Mouse (Mus musculus): ENCODE measurements around the gene Adgrf3. TPM values are rescaled to one million over a fixed set of nuclear protein-coding genes. Genes with fewer than 3 reads are reported as not detected.

Gene Adgrf3
- polyA plus RNA-seq, 1 experiment from 2014 or later = not detected

DNA sequence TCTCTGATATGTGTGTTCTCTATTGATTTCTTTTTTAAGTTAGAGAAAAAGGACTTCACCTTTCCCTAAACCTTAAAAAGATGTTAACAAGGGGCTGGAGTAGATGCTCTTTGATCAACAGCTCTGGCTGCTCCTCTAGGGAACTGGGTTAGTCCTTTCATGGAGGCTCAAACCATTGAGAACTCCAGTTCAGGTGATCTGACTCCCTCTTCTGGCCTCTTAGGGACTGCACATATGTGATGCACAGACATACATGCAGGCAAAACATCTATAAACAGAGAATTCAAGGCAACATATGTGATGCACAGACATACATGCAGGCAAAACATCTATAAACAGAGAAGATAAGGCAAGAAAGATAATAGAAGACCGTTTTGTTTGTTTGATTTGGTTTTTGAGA lies 13.1 kb downstream of the Adgrf3 start:
- DNase-seq (ENCODE audit: low spot score) = no peak

DNA sequence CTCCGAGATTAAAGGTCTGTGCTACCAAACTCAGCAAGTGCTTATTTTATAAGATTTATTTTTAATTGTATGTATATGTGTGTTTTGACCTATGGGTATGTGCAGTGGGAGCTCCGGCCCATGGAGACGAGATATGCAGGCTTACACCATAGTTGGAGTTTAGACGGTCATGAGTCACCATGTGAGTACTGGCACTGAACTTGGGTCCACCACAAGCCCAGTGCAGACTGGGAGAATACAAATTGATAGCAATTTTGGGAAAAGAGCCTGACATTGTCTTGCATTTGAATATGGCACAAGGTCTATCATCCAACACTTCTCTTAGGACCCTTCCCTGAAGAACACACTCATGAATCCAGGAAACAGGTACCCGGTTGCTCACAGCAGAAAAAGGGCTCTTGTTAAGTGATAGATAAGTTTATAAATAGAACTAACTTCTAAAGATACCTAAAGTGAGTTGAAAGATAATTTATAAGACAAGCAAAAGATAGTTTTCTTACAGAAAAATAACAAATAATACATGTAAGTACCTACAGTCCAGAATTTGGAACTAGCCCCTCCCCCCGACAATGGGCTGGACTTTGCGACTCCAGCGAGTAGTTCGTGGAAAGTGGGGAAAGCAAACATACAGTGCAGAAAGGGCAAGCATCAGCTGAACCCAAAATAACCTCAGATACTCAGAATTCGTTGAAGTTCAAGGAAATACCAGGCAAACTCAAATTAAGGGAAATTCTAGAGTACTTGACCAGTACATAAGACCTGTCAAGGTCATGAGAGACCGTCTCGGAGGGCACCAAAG lies 17.6 kb downstream of the Adgrf3 start:
- no peak overlapping the region for H3K4me3 ChIP-seq
- peaks cover 43% of the 10 kb centered on the region for H3K36me3 ChIP-seq
- no peak overlapping the region for H3K27ac ChIP-seq
- no peak for DNase-seq (ENCODE audit: low spot score)
- 96% methylated on average over 12 of the region's 12 CpGs for WGBS
- H3K4me1 ChIP-seq = no peaks in the 10 kb centered on the region
- no peaks in the 10 kb centered on the region for H3K27me3 ChIP-seq (ENCODE audit: low read depth, poor library complexity, severe bottlenecking)
- no peaks in the 10 kb centered on the region for H3K9me3 ChIP-seq (replicated peaks)

More for the DNA sequence above, 13.1 kb downstream of the Adgrf3 start:
- H3K4me1 ChIP-seq = no peaks in the 10 kb centered on the region
- WGBS = 78% methylated on average over 1 of the region's 1 CpGs
- no peaks in the 10 kb centered on the region for H3K27me3 ChIP-seq (ENCODE audit: low read depth, poor library complexity, severe bottlenecking)
- H3K4me3 ChIP-seq = no peak overlapping the region
- no peaks in the 10 kb centered on the region for H3K9me3 ChIP-seq (replicated peaks)
- H3K36me3 ChIP-seq = peaks cover 12% of the 10 kb centered on the region; the same call in 1 of the 2 replicates
- H3K27ac ChIP-seq = no peak overlapping the region

DNA sequence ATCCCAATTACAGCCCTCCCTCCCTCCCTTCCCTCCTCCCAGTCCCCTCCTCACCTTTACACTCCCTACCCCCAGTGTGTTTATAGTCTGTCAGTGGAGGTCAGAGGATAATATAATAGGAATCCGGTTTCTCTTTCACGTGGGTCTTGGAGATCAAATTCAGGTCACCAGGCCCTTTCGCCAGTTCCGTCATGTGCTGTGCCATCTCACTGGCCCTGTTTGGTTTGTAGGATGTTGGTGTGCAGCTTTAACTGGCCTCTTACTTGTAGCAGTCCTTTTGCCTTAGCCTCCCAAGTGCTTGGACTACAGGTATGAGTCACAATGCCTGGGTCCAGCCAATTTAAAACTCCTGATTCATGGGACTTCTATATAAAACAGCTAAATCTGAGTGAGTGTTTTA lies 29.7 kb downstream of the Adgrf3 start:
- H3K36me3 ChIP-seq = peaks cover 69% of the 10 kb centered on the region

DNA sequence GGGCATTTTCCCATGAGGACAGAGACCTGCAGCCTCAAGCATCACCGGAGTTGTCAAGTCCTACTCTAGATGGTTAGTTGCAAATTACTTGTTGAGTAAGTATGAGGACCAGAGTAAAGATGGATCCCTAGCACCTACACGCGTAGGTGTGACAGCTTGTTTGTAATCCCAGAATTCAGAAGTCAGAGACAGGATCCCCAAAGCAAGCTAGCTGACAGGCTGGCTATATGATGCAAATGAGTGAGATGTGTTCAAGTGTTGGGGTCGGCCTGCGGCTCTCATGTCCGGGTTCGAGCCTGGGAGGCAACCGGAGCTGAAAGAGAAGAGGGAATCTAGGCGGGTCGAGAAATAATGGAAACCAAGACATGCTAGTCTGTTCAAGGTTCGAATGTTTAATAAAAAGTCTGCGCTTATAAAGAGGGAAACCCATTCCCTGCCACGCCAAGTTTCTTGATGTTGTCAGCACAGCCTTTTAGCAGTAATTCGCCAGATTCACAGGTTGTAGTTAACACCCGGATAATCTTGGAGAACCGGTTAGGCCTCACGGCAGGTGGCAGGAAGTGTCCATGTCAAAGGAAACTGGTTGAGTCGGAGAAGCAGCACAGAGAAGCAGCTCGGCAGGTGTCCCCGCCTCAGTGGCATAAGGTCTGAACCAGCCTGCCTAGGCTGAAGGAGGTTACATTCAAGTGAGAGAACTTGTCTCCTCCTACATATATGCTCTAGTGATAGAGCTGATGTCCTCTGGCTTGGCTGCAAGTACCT lies 32.4 kb downstream of the Adgrf3 start:
- no peak overlapping the region for H3K27ac ChIP-seq
- no peaks in the 10 kb centered on the region for H3K27me3 ChIP-seq (ENCODE audit: low read depth, poor library complexity, severe bottlenecking)
- DNase-seq (ENCODE audit: low spot score) = no peak
- 23% methylated on average over 20 of the region's 20 CpGs for WGBS
- H3K4me3 ChIP-seq = no peak overlapping the region
- H3K4me1 ChIP-seq = peaks cover 27% of the 10 kb centered on the region
- H3K36me3 ChIP-seq = peaks cover 66% of the 10 kb centered on the region
- H3K9me3 ChIP-seq (replicated peaks) = no peaks in the 10 kb centered on the region

More for the DNA sequence above, 29.7 kb downstream of the Adgrf3 start:
- peaks cover 27% of the 10 kb centered on the region for H3K4me1 ChIP-seq
- WGBS = 37% methylated on average over 4 of the region's 4 CpGs
- H3K27ac ChIP-seq = no peak overlapping the region
- DNase-seq (ENCODE audit: low spot score) = no peak
- no peak overlapping the region for H3K4me3 ChIP-seq
- H3K27me3 ChIP-seq (ENCODE audit: low read depth, poor library complexity, severe bottlenecking) = no peaks in the 10 kb centered on the region
- no peaks in the 10 kb centered on the region for H3K9me3 ChIP-seq (replicated peaks)

DNA sequence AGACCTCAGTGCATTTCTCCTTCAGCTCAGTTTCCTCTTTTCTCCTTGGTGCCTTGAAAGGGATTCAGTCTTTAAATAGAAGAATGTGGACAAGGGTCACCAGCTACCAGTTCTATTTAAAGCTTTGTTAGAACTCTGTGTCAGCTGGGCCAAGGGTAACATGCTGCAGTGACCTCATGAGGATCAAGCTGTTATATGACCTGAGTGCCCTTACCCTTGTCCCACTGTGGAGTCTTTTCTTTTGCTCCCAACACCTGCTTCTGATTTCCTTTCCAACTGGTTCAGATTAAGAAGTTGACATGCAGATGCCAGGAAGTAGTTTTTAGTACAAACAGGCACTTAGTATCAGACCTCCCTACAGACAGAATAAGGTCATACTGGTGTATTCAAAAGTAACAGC lies 33.4 kb downstream of the Adgrf3 start:
- Histone ChIP-seq H3K4me1 (peaks cover 27% of the 10 kb centered on the region), H3K27ac (no peak overlapping the region), H3K27me3 (ENCODE audit: low read depth, poor library complexity, severe bottlenecking) (no peaks in the 10 kb centered on the region), H3K36me3 (peaks cover 64% of the 10 kb centered on the region), H3K4me3 (no peak overlapping the region), H3K9me3 (replicated peaks) (no peaks in the 10 kb centered on the region)
- DNase-seq (ENCODE audit: low spot score) = peak; percentile 59

DNA sequence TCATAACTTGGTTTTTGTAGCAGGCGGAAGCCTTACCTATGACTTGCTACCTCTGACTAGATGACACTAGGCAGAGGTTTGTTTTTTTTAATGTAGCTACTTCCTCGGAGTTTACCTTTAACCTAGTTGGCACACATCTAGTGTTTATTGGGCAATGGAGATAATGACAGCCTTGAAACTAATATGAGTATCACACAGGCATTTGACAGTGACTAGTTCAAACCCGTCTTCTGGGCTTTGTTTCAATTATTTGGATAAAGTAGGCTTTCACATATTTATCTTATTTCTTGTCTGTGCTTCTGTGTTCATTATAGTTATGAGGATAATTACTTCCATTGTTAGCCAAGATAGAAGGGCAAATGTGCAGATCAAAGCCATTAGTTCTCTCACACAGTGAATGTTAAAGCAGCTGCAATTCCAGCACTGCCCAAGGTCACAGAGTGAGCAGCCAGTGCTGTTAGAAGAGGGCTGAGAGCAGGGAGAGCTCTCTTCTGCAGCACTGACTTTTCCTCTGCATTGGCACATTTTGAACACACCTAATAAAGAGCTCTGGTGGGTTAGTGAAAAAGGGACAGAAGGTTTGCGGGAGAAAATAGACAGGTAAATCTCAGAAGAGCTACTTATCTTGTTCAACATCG lies 35.1 kb downstream of the Adgrf3 start:
- DNase-seq (ENCODE audit: low spot score) = no peak
- H3K4me3 ChIP-seq = no peak overlapping the region
- H3K27ac ChIP-seq = no peak overlapping the region
- no peaks in the 10 kb centered on the region for H3K9me3 ChIP-seq (replicated peaks)
- no peaks in the 10 kb centered on the region for H3K27me3 ChIP-seq (ENCODE audit: low read depth, poor library complexity, severe bottlenecking)
- peaks cover 21% of the 10 kb centered on the region for H3K4me1 ChIP-seq
- H3K36me3 ChIP-seq = peaks cover 57% of the 10 kb centered on the region
- WGBS = 72% methylated on average over 5 of the region's 5 CpGs

DNA sequence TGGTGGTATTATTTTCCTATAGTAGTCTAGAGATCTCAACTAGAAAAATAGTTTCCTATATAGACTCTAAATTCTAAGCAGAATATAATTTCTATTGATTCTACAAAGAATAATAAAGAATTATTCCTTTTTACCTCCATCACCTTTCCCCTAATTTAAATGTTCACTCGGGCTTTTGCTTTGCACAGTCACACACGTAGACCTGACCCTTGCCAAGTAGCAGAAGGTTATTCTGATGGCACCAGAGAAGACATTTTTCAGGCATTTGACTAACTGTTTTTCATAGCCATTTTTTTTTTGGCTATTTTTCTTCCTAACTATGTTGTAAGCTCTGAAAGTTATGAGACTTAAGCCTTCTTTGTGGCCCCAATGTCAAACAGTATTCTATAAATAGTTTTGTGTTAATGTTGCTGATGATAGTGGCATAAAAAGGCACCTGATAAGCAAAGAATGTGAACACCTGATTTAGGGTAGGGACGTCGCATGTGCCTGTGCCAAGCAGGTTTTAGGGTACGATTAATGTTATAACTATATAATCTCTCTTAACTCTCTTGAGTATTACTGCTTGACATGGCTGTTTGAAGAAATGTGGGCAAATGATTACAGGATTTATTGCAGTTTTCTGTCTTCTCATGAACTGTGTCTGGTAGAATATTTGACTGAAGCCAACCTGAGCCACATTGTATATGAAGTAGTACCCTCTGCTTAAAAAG lies 40.1 kb downstream of the Adgrf3 start:
- H3K4me3 ChIP-seq = no peak overlapping the region
- 93% methylated on average over 5 of the region's 5 CpGs for WGBS
- H3K27me3 ChIP-seq (ENCODE audit: low read depth, poor library complexity, severe bottlenecking) = no peaks in the 10 kb centered on the region
- no peaks in the 10 kb centered on the region for H3K9me3 ChIP-seq (replicated peaks)
- H3K36me3 ChIP-seq = peaks cover 46% of the 10 kb centered on the region
- DNase-seq (ENCODE audit: low spot score) = no peak
- no peak overlapping the region for H3K27ac ChIP-seq
- no peaks in the 10 kb centered on the region for H3K4me1 ChIP-seq

DNA sequence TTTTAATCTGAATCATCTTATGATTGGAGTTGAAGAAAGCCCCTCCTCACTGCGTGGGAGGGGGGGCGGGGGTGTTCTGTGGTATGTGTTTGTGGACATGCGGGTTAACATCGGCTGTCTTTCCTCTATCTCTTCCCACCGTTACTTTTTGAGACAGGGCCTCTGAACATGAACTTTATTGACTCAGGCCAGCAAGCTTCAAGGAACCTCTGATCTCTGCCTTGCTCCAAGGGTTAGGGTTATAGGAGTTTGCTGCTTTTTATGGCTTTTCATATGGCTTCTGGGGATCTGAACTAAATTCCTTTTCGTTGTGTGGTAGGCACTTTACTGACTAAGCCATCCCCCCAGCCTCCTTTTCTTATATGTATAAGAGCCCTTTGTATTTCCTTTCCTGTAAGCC lies 43.2 kb downstream of the Adgrf3 start:
- H3K27ac ChIP-seq = no peak overlapping the region
- H3K36me3 ChIP-seq = peaks cover 20% of the 10 kb centered on the region
- no peaks in the 10 kb centered on the region for H3K4me1 ChIP-seq
- H3K4me3 ChIP-seq = no peak overlapping the region
- no peak for DNase-seq (ENCODE audit: low spot score)
- no peaks in the 10 kb centered on the region for H3K9me3 ChIP-seq (replicated peaks)
- WGBS = 85% methylated on average over 6 of the region's 6 CpGs
- no peaks in the 10 kb centered on the region for H3K27me3 ChIP-seq (ENCODE audit: low read depth, poor library complexity, severe bottlenecking)

DNA sequence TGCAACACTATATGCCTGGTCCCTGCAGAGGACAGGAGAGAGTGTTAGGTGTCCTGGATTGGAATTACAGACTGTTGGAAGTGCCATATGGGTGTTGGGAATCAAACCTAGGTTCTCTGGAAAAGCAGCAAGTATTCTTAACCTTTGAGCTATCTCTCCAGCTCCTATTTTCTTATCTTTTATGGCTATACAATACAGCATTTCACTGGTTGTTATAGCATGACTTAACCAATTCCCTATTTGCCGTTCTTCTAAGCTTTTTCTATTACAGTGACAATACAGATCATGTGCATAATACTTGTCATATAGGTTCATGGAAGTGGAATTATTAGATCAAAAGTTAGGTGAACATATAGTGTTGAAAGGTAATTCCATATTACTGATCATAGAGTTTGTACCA lies 43.7 kb downstream of the Adgrf3 start:
- WGBS = 93% methylated on average over 1 of the region's 1 CpGs
- H3K4me3 ChIP-seq = no peak overlapping the region
- H3K4me1 ChIP-seq = no peaks in the 10 kb centered on the region

DNA sequence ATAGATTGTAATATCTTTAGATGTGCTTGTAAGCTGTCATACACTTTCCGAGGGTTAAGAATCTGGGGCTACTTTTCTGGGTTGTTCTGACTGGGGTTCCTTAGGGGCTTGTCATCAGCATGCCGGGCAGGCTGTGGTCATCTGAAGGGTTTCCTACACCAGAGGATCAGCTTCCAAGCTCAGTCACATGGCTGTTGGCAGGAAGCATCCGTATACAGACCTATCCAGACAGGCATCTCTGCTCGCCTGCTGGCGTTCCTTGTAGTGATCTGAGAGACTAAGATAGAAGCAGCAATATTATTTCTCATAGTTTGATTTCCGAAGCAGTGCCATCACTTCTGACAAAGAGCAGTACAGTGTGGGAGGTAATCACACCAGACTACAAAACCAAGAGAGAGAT lies 45.9 kb downstream of the Adgrf3 start:
- 93% methylated on average over 6 of the region's 6 CpGs for WGBS
- Histone ChIP-seq H3K4me1 (peaks cover 10% of the 10 kb centered on the region), H3K27me3 (ENCODE audit: low read depth, poor library complexity, severe bottlenecking) (no peaks in the 10 kb centered on the region), H3K9me3 (replicated peaks) (no peaks in the 10 kb centered on the region), H3K36me3 (0 out of 2 replicates have a peak, but pooled peaks cover 5% of the 10 kb centered on the region), H3K27ac (no peak overlapping the region), H3K4me3 (no peak overlapping the region)
- no peak for DNase-seq (ENCODE audit: low spot score)

More for the DNA sequence above, 43.7 kb downstream of the Adgrf3 start:
- Histone ChIP-seq H3K36me3 (peaks cover 15% of the 10 kb centered on the region), H3K9me3 (replicated peaks) (no peaks in the 10 kb centered on the region), H3K27me3 (ENCODE audit: low read depth, poor library complexity, severe bottlenecking) (no peaks in the 10 kb centered on the region), H3K27ac (no peak overlapping the region)
- no peak for DNase-seq (ENCODE audit: low spot score)

DNA sequence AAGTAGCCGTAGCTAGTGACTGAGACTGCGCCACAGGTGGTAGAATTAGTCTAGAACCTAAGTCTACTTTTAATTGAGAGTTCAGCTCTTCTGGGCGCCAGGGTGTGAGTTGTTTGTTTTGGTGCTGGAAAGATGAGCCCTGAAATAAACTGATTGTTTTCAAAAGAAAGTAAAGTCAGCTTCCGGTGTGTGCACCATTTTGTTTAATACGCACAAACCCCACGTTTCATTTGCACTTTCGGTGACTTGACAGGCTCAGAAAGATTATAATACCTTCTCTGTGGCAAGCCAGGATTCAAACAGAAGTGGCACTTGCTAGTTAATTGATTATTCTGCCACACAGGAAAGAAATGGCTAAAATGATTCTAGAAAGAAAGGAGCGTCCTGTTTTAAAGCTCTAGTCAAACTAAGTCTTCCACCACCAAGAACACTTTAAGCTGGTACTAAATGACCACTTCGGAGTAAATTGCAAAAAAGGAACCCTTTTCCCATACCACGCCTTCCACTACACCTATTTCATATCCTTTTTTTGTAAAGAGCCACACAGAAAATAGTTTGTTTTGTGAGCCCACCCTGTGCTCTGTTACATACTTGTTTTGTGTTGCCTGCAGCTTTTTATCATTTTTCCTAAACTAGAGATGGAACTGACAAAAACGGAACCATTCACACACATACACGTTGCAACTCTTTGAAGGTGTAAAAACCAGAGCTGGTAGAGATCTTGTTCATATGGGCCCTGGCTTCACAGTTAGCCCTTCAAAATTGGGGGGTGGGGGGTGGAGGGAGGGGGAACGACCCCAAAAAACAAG lies 49.5 kb downstream of the Adgrf3 start:
- Histone ChIP-seq H3K27me3 (ENCODE audit: low read depth, poor library complexity, severe bottlenecking) (no peaks in the 10 kb centered on the region), H3K36me3 (no peaks in the 10 kb centered on the region), H3K4me1 (peaks cover 18% of the 10 kb centered on the region), H3K9me3 (replicated peaks) (no peaks in the 10 kb centered on the region), H3K27ac (peak overlapping the region; percentile 99), H3K4me3 (peak overlapping the region; percentile 92)
- WGBS = 40% methylated on average over 13 of the region's 13 CpGs
- no peak for DNase-seq (ENCODE audit: low spot score)

DNA sequence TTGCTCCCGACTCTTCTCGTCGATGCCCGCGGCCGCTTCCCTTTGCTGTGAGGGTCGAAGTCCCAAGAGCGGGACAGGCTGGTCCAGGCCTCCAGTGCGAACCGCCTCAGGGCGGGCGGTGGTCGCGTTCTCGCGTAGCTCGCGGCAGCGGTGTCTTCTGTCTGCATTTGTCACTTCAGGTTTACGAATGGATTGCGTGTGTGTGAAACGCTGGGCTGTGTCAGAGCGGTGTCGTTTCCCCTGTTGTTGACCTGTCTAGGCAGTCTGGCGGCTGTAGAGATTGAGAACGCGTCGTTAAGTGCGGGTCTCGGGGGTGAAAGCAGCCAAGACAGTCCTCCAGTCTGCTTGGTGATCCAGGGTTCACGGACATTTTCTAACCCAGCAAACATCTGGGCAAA lies 50.1 kb downstream of the Adgrf3 start:
- Histone ChIP-seq H3K27me3 (ENCODE audit: low read depth, poor library complexity, severe bottlenecking) (no peaks in the 10 kb centered on the region), H3K9me3 (replicated peaks) (no peaks in the 10 kb centered on the region), H3K4me1 (peaks cover 18% of the 10 kb centered on the region), H3K27ac (peak overlapping the region; percentile 99), H3K4me3 (peak overlapping the region; percentile 92), H3K36me3 (no peaks in the 10 kb centered on the region)
- DNase-seq (ENCODE audit: low spot score) = no peak
- WGBS = under 1% methylated on average over 31 of the region's 31 CpGs

All from limb, embryonic 10.5 days (tissue).